Mouse (Mus musculus): ENCODE results near the gene Sec14l2.

DNA sequence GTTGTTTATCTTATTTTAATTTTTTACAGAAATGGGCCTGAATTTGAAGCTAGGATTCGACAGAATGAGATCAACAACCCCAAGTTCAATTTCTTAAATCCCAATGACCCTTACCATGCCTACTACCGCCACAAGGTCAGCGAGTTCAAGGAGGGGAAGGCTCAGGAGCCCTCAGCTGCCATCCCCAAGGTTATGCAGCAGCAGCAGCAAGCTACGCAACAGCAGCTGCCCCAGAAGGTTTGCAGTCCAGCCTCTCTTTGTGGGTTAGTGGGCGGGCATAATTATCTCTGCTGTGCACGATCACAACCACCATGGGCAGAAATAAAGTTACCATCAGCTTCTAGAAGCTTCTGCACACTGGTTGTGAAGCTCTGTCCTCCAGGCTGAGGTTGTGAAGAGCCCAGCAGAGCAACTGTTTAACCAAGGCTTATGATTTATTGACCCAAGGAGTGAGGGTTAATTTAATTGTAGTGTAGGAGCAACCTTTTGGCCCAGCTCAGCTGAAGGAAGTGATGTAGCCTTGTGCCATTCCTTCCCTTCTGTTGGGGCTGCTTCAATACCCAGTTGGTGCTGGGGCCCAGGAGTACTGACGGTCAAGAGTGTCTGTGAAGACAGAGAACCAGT is 43.4 kb upstream of the Sec14l2 start:
- TF ChIP-seq GATA1 (IDR thresholded peaks at IDR 0.05; ENCODE audit: low read length) = no peak
- TF ChIP-seq TAL1 (IDR thresholded peaks at IDR 0.05; ENCODE audit: low read length) = no peak
